Mouse (Mus musculus) ES-CJ7 (cell line): ENCODE measurements at regions not wholly inside any gene's neighbourhood (a gene's known extent, or its start where the extent isn't known, plus 50 kb on each side); places are given as distances from the start of the nearest gene placed in this dataset.

Experiments used
- DNase-seq: peaks from one replicate; pipeline ENCODE4 v3.0.0; 2011; ENCODE audit warnings: low read depth, low spot score

DNA sequence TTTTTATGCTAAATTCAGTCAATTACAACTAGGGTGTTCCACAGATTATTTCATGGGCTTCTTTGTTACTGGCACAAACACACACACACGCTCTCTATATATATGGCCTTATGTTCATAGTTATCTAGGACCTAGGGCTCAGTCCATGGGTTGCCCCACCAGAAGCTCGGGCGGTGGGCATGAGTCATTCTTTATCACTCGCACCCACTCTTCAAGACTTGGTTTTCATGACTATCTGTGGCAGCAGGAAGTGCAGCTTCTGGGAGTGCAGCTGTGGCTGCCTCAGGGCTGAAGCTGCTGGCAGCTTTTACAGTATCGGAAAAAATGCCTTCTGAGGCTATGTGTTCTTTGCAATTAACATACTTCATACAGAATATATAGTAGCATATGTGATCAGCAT, 198.7 kb downstream of the Ipo11 start:
- no peak for DNase-seq

DNA sequence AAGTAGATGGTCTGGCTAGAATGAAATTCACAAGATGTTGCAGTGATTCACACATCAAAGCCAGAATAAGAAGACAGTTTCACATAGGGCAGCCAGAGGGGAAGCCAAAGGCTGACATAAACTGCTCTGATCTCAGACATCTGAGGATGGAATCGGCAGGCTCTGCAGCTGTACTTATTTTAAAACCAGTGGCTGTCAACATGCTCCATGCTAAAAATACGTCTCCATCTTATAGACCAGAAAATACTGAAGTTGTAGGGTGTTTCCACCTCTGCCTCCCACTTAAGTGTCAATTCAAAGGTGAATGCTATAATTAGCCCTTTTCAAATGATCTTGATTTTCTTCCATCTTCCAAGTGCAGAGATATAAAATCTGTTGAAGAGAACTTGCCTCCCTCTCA, 202.4 kb downstream of the Ipo11 start:
- no peak for DNase-seq

DNA sequence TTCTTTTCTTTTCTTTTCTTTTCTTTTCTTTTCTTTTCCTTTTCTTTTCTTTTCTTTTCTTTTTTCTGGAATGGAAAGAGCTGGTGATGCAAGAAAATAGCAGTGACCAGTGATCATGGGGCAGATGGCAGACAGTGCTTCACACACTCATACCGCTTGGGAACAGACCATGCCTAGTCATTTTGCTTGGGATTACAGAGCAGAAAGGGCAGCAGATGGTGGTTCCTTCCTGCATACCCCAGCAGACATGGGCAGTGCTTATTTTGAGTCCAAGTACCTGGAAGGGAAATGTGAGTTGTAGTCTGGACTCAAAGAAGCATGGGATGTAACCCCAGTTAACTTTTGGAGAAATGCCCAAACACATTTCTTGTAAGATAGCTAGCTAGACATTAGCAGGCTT, 203.9 kb downstream of the Ipo11 start:
- no peak for DNase-seq

DNA sequence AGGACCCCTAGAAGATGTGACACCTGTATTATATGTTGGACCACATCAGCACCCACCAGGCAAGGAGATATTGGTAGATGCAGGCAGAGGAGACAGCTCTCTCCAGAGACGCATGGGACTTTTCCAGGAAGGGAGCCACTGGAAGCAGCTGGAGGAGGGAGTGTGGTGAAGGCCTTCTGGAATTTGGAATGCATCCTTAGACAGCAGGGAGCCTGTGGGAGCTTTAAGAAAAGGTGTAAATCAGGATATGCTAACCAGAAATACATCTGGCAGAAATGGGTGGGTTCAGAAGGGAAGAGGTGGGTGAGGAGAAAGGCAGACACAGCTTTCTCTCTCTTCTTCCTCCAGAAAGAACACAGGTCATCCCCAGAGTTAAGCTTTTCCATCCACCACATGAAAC, 213.4 kb downstream of the Ipo11 start:
- DNase-seq = no peak

DNA sequence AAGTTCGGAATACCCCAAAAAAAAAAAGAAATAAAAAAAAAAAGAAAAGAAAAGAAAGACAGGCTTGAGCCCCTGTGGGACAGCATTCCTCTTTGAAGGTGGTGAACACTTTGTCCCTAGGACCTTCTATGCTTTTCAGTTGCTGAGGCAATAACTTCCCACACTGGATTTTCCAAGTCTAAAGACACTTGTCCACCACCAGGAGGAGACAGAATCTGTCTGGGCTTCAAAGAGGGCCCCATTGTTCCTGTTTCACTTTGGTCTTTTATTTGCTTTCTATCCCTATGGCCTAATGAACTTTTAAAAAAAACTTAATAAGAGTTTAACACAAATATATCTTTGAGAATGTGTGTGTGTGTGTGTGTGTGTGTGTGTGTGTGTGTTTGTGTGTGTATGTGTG, 215.6 kb downstream of the Ipo11 start:
- DNase-seq = peak; percentile 23

DNA sequence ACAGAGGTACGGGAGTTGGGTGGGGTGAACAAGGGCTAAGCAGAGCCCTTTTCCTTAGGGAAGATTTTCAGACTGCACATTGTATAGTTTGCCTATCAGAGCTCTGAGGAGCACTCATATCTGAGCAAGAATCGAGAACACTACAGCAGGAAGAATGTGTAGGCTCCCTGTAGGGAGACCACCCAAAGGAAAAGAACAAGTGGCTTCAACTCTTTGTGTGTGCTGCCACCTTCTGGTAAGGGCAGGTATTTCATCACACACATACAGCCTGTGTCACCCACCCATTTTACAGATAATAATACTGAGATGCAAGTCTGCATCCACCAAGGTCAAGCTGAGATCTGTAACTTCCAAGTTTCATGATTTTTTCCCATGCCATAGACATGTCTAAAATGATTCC, 221.0 kb downstream of the Ipo11 start:
- DNase-seq = peak; percentile 68

DNA sequence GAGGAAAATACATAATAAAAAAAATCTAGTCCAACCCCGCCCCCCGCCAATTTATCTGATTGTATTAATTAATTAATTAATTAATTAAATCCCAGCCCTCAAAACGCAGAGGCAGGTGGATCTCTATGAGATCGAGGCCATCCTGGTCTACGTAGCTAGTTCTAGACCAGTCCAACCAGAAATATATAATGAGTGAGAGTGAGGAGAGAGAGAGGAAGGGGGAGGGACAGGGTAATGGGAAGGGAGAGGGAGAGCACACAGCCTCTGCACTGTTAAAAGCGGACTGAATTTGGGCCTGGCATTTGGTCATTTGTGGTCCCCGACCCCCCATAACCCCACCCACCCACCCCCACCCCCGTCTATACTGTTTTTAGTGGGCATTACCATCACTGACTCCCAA, 221.5 kb downstream of the Ipo11 start:
- no peak for DNase-seq

DNA sequence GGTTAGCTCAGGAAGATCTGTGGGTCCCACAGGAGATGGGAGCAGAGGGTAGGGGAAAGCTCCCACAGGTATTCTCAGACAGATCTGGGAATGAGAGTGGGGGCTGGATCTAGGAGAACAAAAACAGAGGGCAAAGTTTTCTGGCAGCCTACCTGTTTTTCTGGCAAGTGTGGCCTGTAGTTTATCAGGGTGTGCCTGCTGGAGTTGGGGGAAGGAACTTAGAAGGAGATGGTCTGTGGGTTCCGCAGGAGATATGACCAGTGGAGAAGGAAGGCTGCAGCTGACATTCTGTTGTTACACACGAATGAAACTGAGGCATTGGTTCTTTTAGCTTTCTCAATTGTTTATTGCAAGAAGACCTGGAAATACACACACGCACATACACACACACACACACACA, 226.2 kb downstream of the Ipo11 start:
- DNase-seq = no peak

DNA sequence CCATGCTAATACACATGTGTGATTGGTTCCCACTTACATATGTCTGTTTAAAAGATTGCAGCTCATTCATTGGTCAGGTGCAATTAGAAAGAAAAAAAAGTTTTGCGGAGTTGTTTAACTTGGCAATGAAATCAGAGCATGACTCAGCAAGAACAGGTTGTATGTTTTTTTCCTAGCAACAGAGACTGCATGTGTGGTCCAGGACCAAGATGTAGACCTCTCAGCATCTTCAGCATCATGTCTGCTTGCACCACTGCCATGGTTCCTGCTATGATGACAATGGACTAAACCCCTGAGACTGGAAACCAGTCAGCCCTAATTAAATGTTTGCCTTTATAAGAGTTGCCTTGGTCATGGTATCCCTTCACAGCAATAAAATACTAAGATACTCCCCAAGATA, 236.4 kb downstream of the Ipo11 start:
- DNase-seq = no peak

DNA sequence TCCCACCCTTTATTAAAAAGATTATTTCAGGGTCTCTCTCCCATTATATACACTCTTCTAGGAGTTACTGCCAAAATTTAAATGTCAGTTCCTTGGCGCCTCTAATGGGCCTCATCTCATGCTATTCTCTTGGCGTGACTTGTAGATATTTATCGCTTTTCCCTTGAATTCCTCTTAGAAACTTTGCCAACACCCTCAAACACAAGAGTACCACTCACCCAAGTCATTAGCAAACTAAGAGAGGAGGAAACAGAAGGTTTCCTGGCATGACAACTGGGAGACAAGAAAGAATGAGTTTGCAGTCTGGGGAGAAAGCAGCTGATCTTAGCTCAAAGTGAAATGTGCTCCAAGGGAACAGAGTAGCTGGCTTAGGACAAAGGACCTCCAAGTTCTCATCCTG, 236.8 kb downstream of the Ipo11 start:
- no peak for DNase-seq

DNA sequence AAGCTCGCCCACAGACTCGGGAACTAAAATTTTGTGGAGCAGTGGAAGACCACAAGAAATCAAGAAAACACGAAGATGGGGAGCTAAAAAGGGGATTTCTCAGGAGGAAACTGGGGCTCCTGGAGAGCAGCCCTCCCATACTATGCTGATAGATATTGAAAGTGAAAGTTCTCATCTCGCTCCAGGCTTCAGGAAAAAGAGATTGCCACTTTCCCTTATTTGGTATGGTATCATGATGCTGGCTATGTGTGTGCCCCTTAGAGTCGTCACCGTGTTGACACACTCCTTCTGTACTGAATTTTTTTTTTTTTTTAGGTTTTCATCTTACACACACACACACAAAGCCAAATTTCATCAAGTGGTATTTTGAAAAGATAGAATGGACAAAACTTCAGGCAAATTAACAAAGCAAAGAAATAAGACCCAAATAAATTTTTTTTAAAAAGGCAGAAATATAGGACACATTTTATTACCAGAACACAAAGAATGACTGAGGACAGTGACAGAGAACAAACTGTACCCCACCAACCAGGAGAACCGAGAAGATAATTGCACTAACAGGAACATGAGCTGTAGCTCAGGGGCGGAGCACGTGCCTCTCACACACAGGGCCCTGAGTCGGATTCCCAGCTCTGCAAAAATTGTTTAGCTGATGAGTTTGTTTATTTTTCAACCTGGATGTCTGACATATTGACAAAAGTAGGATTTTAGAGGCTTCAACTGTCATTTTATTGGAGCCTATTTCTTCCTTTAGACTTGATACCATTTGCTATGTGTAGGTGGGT, 244.8 kb downstream of the Ipo11 start:
- no peak for DNase-seq

DNA sequence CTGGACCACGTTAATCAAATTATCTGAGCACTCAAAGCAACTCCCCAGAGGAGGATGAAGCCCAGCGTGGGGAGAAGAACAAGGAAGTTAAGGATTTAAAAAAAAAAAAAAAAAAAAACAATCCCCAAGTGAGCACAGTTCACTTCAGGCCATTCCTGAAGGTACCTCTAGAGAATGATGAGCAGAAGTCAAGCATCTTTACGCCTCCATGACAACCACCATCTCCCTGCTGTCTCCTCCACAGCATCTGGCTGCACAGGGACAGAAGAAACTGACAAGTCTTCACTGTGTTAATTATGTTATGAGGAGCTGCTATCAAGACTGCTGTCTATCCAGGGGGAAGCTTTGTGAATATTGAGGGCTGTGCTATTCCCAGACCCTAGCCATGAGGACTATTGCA, 246.6 kb downstream of the Ipo11 start:
- no peak for DNase-seq

DNA sequence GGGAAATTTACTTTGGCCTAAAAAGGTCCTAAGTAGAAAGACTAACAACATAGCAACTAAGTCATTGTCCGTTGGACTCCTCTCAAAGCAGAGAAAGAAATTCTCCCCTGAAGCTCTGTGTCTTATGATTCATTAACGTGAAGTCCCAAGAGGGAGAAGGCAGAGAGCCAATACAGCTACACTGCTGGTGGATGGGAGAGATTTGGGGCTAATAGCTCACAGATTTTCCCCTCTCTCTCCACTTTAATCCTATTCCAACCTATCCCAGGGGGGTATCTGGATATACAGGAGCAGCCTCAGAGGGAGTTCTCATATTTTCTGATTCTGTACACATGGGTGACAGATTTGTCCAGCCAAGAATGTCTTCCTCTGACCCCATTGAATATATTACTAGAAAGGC, 247.1 kb downstream of the Ipo11 start:
- no peak for DNase-seq

DNA sequence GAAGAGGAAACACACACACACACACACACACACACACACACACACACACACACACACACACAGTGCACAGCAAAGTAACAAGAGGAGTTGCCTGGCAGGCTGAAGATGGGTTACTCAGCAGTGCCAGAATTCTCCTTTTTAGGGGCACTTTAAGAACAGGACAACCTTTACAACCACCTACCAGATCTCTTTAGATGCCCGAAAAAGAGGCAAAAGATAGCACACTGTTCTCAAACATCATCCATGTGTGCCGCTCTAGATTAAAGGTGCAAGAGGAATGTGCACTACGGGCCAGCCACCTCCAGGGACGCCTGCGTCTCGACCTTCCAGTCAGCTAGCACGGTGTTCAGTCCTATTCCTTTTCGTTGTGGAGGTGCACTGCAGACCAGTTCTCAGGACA, 247.7 kb downstream of the Ipo11 start:
- DNase-seq = no peak

DNA sequence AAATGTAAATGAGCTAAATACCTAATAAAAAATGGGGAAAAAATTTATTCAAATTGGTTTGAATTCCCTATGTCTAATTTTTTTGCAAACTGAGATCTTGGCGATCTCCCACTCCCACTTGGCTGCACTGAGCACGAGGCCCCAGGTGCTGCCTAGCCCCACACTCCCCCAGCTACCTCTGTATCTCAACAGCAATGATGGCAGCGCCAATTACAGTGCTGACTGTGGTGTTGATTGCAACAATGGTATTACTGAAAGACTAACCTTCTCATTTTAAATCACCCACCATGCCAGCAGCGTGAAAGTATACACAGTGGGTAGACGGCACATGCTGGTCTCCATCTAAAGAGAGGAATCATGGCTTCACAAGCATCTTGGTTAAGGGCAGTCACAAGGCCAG, 267.1 kb downstream of the Ipo11 start:
- DNase-seq = no peak

DNA sequence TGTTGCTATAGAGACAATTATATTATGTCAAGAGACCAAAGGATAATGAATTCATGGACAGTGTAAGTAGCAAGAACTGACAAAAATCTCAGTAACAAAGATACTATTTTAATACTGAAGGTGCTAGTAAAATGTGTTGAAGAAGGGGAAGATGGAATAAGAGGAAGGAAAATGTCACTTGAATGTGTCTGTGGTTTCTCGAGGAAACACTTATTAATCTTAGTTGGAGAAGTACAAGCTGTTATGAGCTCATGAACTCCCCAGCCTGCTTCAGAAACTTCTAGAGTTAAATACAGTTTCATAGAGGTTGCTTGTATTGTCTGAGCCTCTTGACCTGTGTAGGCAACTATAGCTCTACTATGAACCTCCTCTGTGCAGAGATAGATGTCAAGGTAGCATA, 274.6 kb downstream of the Ipo11 start:
- no peak for DNase-seq

DNA sequence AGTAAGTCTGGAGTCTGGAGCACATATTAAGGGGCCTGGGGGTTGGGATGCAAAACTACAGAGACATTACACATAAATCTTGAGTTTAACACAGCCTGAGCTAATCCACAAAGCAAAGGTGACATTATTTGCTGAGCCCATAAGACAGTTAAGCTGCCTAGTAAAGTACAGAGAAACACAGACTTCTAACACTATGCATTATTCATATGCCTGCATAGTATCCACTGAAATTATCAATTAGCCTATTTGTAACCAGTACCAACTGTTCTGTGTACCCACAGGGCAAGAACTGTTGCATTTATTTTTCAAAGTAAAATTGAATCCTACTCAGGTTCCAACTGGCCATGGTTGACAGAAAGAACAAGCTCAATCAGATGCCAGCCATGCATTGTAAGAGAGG, 287.4 kb downstream of the Ipo11 start:
- DNase-seq = no peak

DNA sequence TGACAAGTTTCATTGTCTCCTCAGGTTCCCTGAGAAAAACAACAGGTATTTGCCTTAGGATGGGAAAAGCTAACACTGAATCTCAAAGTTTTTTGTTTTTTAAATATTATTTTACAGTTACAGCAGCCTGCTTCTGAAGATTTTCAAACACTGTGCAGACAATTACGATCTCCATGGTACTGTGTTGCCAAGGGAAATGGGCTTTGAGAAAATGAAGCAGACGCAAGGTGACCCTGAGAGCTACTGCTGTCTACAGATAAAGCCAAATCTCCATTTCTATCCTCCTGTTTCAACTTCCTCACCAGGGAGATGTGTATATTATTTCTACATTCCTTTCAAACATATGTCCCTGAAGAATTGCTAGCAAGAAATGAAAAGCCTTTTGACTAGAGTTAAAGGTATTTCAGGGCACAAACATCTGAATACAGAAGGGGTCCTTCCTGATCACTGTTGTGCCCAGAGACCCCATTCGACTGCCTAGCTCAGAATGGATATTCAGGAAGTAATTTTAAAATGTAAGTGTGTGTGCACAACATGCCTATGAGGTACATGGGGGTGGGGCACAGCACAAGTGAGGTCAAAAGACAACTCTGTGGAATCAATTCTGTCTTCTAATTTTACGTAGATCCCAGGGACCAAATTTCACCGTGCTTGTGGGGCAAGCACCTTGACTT, 293.3 kb downstream of the Ipo11 start:
- DNase-seq = no peak

DNA sequence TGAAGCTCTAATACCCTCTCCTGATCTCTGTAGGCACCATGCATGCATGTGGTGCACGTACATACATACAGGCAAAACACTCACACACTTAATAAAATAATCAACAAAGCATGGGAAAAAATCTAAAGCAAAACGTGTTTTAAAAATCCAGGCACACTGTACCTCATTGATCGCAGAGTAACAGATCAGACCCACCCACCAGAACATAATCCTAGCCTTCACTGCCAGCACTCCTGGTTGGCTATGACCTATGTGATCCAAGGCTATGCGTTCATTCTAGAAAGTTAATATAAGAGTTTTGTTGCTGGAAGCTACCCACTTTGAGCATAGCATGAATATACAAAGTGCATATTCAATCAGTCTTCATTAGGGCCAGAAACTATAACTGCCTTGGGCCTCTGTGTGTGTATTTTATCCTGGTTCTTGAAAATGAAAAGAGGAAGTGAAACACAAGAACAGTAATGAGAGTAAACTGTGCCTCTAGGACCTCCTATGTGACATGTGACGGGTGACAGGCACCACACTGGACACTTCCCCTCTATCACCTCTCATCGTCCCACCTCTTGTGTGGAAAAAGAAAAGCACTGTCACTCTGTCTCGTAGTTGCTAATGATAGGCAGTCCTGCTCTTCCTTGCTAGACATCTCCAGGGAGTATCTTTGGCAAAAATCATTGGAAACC, 297.9 kb downstream of the Ipo11 start:
- no peak for DNase-seq

DNA sequence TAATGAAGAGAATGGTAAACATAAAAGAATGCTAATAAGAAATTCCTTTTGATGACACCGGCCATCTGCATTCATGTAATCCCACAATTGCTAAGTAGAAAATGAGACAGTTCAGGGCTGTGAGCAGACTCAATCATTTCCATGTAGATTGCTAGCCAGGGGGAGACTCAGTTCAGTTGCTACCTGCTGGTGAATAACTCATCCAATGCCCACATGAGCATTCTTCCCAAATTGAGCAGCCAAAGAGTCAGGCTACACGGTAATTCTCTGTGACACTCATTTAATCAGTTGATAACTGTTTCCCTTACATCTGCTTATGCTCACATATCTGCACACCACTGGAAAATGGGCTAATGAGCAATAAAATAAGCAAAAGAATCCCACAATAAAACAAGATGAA, 345.0 kb downstream of the Ipo11 start:
- DNase-seq = no peak

DNA sequence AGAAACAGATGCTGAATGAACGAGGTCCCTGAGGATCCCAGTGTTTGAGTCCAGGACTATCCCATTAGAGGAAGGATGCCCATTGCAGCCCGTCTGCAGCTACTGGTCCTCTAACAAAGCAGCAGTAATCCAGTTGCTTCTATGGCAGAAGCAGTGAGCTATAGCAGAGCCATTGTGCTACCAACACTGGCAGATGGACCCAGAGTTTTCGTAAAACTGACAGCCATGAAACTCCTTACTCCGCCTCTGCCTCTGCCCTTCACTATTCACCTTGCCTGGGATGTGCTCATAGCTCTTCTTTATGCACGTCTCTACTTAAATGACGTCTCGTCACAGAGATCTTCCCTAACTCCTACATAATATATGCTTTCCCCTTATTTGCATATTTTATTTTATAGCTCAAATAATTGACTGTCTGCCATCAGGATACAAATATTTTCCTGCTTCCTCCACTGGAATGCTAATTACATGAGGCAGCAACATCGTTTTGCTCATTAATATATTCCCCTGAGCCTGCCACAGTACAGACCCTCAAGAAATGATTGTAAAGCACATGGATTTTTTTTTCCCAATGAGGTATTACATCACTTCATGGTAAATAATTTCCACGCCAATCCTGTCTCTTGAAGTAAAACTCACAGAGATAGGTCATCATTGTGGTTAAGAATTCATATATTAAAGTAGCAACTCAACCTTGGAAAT, 368.9 kb downstream of the Ipo11 start:
- DNase-seq = no peak

DNA sequence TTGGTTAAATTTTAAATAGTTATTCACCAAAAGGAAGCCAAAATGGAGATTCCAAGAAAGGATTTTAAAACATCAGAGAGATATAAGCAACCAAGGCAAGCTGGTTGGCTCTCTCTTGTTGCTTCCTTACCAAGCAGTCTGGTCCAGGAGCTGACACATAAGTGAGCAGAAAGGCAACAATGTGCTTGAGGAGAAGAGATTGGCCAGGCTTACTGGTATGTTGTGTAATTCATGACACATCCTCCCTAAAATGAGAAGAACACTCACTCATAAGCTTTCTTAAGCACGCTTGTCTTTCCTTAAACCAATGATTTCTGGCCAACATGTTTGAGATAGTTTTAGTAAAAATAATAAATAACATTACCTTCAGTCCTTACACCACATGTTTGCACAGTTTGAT, 374.2 kb downstream of the Ipo11 start:
- DNase-seq = no peak
